In genomic region chr5:144946032-144946431, GRCm38 (mm10) we compare ENCODE assay signal across 8 mouse cellular contexts. TPM values are rescaled to one million over a fixed set of nuclear protein-coding genes. Genes with fewer than 3 reads are reported as not detected.
A peak's percentile ranks its signal among the peaks of the same experiment; 100 is the strongest.
DNase-seq lines count a peak whose midpoint lies in the region; ATAC-seq lines count a peak whose summit lies in the region.

No protein-coding gene starts in this region.

- ATAC-seq in activated CD4-positive, CD25-positive, alpha-beta regulatory T cell, adult 4 months = no peak

- peak; percentile 56 for DNase-seq in gastrocnemius, adult 18-20 months (ENCODE audit: low spot score)
- DNase-seq in gastrocnemius, postnatal 4 days (ENCODE audit: low spot score in 2 of 2) = no peak
- DNase-seq in right cerebral cortex, adult 18-20 months = peak; percentile 62
- no peak for DNase-seq in right cerebral cortex, postnatal 14 days
- DNase-seq in gastrocnemius, postnatal 25 days = peak; percentile 43
- peak; percentile 37 for DNase-seq in right cerebral cortex, postnatal 4 days
- DNase-seq in testis, postnatal 10 days (ENCODE audit: low spot score) = no peak

RNA-seq across cellular contexts. Expression of gene Smurf1, which starts 19.6 kb away (rescaled TPM):
- 10 to 100 TPM in 1 of 2 experiments, 1 to 10 TPM in 1; 9.7 to 13.3 TPM for total RNA-seq in gastrocnemius, adult 18-20 months (2021)
- 10 to 100 TPM; 24.7 to 27.0 TPM for total RNA-seq in gastrocnemius, postnatal 4 days (2021)
- total RNA-seq in gastrocnemius, postnatal 25 days (2021) = 10 to 100 TPM; 11.5 to 12.6 TPM
- 1 to 10 TPM; 4.0 to 5.2 TPM for polyA plus RNA-seq in activated CD4-positive, CD25-positive, alpha-beta regulatory T cell, adult 4 months (2017; shearing (Covaris generic))

Comparison
In these comparisons a context has a peak if more than half of its experiments do, and no peak if none do; other contexts are left out.
1. DNase-seq: peak in gastrocnemius, adult 18-20 months (single experiment), right cerebral cortex, adult 18-20 months (single experiment), gastrocnemius, postnatal 25 days (single experiment) and right cerebral cortex, postnatal 4 days (single experiment); none in gastrocnemius, postnatal 4 days (0 of 2), right cerebral cortex, postnatal 14 days (single experiment) and testis, postnatal 10 days (single experiment).